Mouse (Mus musculus) left cerebral cortex, adult 9 months (tissue): ENCODE measurements around the gene Micall1.

Experiments
- DNase-seq, 2 experiments: peaks; one replicate each; pipeline ENCODE4 v3.0.0; 2022; ENCODE audit warnings: low spot score in 2 of 2

Gene Micall1

DNA sequence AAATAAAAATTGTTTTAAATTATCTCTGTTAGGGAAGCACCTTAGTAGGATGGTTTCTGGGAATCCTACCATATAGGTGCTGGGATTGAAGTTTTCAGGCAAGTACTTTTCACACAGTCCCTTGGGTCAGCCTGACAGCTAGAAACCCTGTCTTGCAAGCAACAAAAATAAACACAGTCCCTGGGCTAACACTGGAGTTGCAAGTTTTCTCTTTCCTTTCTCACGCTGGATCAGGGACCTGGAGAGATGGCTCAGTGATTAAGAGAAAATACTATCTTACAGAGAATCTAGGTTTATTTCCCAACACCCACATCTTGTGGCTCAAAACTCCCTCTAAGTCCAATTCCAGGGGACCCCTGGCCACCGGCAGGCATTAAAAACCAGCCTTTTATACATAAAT is 11.6 kb upstream of the Micall1 start:
- no peak for DNase-seq

DNA sequence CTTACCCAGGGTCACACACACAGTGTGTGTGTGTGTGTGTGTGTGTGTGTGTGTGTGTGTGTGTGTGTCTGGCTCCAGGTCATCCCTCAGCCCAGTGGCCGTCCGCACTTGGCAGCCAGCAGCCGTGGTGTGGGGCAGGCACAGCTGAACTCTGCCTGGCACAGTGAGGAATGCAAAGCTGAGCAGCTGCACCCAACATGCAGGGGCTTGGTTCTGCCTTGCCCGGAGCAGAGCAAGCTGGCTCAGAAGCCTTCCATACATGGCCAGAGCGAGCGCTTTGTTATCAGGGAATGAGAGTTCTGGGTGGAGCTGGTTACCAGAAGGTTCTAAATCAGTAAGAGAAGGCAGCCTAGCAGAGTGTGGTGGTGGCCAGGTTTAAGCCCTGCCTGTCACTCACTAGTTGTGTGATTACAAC is 11.1 kb upstream of the Micall1 start:
- peak; percentile 42 to 54 for DNase-seq

DNA sequence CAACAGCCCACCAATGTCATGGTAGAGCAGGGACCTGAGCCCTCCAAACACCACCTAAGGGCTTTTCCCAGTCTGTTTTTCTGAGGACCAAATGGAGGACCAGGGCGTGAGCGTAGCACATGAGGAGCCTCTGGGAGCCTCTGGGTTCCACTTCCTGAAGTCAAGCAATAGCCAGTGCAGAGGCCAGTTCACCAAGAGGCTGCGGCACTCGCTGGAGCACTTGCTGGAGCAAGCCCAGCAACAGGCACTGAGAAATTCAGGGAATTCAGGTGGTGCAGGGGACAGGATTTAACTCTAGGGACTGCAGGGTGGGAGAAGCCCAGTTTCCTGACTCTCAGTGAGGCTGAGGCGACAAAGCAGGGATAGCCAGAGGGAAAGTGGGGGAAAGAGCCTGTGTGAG is 10.5 kb upstream of the Micall1 start:
- no peak for DNase-seq

DNA sequence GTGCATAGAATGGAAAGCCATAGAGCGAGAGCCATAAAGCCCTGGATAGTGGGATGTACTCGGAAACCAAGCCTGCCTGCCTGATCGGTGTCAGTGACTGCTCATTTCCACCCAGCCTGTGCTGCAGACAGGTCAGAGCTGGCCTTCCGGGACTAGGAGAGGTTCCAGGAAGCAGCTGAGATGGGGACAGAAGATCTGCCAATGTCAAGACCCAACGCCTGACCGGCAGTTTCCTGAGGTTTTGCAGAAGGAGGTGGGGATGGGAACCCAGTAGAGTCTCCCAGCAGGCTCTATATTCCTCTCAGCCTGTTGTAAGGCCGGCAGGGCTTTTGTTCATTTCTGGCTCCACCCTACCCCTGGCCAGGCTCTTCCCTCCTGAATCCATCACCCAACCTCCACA is 9.8 kb upstream of the Micall1 start:
- DNase-seq, result no peak

DNA sequence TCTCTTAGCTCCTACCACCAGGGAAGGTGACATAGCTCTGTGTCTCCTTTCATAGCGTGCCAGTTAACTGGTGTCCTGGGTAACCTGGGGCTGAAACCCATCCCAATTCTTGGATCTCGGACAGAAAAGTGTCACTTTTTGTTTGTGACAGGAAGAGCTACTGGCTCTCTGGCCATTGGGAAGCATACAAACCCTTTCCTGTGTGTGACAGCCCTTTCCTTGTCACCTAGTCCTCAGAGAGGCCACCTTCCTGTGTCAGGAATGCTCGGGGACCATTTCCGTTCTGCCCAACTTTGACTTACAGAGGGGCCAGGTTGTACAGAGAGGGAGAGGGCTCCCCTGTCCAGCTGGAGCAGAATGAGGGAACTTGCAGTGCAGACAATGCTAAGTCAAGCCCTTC is 9.2 kb upstream of the Micall1 start:
- no peak for DNase-seq

DNA sequence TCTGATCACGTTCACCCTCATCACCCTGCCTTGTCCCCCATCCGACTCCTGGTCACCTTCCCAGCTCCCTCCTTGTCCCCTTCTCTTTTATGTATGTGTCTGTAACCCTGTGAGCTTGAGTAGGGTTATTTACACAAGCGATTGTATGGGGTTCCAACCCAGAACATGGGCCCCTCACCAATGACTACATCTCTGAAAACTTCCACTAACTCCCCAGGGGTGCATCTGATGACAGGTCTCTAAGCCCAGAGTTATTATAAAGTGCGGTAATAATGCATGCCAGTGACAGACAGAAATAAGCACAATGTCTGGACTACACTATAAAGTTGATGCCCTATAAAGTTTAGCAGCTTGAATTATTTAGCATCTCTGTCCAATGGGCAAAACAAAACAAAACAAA is 8.3 kb upstream of the Micall1 start:
- DNase-seq, result no peak

DNA sequence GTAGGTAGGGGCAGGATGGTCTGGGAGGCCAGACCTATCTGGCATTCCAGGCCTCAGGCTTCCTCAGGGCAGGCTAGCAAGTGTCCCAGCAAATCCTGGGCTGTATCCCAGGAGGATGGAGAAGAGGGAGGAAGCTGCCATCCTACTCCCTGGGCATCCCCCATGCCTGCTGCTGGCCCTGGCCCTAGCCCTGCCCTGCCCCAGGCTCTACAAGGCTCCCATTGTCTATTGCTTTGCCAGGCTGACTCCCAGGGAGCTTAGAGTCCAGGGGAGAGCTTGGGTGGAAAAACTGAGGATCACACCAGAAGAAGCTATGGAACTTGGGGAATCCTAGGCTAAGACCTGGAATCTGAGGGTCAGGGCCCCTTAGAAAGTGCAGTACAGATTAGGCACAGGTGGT is 7.2 kb upstream of the Micall1 start:
- no peak for DNase-seq

DNA sequence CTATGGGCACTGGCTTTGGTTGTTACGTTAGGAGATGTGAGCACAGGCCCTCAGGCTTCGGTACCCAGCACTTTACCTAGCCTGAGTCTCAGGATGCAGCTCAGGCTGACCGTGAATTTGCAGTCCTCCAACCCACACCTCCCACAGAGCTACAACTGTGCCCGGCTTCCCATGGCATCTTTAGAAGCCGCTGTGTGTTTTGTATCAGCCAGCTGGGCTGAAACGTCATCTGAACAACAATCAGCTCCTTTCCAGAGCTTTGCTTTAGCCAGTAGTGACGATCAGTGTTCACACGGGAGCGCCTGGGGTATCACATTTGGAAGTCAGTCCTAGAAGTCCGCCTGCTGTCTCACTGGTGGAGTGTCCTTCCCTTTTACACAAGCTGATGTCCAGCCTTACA is 5.4 kb upstream of the Micall1 start:
- DNase-seq, result peak in 1 of 2 experiments; percentile 38

DNA sequence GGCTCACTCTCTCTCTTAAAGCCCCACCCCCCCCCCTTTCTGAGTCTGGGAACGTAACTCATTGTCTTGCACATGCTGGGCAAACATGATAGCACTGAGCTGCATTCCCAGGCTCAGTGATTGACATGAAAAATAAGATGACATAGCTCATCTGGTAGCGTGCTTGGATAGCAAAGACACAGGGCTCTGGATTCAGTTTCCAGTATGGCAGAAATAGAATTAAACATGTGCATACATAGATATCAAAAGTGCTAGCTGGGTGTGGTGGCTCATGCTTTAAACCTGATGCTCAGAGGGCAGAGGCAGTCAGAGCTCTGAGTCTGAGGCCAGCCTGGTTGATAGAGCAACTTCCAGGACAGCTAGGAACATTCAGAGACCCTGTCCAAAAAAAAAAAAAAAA is 2.9 kb upstream of the Micall1 start:
- DNase-seq, result no peak

DNA sequence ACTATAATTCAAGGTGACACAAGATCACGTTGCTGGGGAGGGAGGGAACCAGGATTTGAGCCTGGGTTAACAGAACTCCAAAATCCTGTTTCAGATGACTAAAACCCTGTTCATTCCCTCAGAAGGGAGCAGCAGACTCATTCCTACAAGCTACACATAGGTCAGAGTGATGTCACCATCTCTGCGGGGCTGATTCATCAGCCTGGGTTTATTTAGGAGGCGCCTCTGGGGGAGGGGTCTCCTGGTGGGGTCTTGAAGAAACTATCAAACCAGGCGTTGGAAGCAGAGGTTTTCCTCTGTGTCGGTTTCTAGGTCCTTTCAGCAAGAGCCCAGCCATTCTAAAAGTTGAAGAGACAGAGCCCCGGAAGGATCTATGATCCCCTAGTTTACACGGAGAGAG is 732 bp upstream of the Micall1 start:
- no peak for DNase-seq

DNA sequence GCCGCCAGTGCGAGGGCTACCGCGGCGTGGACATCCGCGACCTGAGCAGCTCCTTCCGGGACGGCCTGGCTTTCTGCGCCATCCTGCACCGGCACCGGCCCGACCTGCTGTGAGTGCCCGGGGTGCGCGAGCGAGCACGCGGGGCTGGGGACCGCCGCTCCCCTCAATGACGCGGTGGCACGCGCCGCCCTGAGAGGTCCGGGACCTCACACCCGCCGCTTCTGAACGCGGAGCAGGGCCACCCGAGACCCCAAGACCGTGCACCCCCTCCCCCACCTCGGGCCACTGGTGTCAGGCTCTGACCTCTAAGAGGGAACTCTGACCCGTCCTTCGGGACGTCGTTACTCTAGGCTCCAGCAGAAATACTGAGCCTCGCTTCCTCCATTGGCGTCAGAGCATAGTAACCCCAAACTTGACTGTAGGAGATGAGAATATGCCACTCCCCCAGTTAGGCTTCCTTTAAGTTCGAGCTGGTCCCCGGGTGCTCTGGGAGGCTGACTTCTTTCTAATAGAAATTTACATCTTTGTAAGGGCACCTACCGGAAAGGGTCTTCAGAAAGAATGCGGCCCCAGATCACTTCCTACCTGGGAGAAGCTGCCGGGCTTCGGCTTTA is 730 bp downstream of the Micall1 start:
- no peak for DNase-seq

DNA sequence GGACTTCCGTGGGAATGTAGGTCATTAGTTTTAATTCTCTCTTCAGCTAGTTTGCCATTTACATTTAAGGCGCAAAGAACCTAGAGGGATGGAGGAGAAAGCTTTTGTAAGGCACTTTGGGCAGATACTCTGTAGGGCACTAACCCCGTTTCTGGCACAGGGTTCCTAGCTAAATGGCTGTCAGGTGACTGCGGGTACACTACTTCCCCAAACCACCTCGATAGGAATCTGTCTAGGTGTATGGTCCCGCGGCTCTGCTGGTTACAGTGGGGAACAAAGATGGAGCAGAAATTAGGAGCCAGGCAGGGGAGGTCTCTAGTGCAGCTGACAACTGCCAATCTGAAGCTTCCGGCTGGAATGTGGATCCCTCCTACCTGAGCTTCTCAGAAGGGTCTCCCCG is 1.3 kb downstream of the Micall1 start:
- DNase-seq, result no peak

DNA sequence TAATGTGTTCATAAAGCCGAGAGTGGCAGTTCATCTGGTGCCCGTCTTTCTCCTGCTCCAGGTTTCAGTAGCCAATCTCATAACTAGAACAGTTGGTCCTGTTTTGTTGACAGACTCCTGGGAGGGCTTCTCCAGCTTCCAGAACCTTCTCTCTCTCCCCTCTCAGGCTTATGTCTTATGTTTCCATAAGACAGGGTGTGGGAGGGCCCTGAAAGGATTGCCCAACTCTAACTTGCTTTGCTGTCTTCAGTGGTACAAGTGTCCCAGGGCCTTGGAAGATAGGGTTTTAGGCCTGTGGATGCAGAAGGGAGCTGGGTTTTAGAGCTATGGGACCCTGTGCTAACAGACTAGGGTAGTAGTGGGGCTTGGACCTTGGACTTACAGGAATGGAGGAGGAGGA is 1.8 kb downstream of the Micall1 start:
- DNase-seq, result no peak

DNA sequence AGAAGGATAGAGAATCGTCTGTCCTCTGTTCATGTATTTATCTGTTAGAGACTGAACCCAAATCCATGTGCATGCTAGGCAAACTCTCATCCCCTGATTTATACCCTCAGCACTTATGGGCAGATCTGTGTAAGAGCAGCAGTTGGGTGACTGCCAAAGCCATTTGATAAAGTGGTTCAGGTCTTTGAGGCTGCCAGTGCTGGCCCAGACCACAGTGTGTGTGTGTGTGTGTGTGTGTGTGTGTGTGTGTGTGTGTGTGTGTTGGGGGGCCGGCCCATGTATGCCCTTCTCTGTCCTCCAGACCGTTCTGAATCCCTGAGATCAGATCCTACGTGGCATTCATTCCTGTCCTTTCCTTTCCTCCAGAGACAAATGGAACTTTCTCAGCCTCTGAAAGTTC is 3.1 kb downstream of the Micall1 start:
- no peak for DNase-seq

DNA sequence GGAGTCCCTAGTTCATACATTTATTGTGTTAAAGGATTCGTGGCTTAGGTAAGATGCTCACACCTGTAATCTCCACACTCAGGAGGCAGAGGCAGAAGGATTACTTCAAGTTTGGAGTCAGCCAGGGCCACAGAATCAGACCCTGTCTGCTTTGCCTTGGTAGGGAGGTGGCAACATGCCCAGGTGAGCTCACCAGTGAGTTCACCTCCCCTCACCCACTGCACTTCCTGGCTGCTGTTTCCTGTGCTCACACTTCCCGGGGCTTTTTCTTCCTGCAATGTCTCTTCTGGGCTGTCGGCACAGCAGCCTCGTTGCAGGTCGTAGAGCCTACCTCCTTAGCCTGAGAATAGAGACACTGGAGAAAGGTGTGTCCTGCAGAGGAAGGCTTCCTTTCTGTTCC is 6.6 kb downstream of the Micall1 start:
- DNase-seq, result no peak

DNA sequence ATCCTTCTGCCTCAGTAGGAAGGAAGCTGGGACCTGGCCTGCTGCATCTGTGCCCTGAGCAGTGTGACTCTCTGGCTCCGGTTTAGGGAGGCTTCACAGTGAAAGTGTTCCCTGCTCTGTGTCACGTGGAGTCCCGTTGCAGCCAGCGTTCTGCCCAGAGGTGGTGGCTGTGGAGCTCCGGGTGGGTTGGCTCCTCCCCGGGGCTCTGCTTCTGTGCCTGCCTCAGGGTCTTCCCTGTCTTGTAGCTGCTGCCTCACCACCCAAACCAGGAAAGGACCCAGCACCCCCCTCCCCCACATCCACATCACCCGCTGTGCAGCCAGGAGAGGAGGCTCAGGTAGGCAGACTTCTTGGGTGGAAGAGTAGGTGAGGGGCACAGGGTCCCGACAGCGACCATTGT is 10.8 kb downstream of the Micall1 start:
- DNase-seq, result no peak

DNA sequence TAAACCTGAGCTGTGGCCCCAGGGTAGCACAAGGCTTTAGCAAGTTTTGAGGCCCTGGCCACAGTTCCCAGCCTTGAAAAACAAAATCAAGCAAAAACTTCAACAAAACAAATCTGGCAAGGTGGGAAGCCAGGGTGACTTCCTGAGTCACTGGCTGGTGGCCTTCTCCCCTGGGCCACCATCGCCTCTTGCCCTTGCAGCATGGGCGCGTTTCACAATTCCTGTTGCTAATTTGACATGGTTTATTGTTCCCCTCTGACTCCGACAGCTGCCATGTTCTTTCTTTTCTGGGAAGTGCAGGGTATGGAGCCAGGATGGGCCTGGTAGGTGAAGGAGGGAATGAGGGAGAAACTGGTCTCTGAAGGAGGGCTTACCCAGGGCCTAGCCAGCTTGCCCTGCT is 13.4 kb downstream of the Micall1 start:
- no peak for DNase-seq

DNA sequence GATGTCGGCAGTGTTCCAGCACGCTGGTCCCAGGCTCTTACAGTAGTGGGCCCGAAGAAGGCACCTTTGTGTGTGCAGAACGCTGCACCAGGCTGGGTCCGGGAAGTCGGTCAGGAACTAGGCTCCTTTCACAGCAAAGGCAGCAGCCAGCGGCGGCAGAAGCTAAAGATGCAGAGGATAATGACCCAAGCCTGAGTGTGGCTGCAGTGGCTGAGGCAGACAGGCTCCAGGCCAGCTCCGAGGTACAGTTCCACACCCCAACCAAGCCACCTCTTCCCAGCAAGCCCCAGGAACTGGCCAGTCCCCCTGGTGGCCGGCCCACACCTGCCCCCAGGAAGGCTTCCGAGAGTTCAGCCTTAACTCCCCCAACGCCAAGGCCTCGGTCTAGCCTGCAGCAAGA is 13.8 kb downstream of the Micall1 start:
- DNase-seq, result no peak

DNA sequence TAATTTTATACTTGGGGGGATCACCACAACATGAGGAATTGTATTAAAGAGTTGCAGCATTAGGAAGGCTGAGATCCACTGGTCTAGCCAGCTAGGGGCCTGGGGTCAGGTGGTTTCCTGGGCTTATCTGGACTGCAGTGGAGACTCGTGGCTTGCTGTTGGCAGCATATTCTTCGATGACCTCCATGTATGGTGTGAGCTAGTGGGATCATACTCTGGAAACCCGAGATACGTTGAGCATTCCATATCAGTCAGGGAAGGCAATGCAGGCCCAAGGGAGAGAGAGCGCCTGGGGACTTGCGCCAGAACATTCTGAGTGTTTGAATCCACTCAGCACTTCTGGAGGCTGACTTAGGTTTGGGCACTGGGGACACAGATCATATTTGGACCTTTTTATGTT is 15.1 kb downstream of the Micall1 start:
- DNase-seq, result no peak

DNA sequence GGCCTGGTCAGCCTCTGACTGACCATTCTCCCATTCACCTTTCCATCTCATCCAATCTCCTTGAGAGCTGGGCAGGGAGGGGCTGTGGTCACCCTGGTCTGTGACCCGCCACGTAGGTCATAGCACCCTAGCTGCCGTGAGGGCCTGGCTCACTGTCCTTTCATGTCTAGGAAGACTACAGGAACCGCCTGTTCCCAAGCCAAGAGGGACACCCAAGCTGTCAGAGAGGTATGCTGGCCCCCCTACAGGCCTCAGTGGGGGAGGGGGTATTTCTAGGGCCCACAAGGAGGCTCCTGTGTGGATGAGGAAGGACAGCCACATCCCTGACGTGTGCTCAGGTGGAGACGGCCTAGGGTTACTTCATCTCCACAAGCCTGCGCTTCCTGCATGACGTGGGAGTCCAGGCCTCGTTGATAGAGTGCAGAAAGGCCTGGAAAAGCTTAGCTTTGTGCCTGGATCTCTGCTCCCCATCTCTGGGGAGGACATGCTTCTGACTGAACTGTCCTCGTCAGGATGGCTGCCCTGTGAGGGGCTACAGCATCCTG is 15.7 kb downstream of the Micall1 start:
- no peak for DNase-seq

DNA sequence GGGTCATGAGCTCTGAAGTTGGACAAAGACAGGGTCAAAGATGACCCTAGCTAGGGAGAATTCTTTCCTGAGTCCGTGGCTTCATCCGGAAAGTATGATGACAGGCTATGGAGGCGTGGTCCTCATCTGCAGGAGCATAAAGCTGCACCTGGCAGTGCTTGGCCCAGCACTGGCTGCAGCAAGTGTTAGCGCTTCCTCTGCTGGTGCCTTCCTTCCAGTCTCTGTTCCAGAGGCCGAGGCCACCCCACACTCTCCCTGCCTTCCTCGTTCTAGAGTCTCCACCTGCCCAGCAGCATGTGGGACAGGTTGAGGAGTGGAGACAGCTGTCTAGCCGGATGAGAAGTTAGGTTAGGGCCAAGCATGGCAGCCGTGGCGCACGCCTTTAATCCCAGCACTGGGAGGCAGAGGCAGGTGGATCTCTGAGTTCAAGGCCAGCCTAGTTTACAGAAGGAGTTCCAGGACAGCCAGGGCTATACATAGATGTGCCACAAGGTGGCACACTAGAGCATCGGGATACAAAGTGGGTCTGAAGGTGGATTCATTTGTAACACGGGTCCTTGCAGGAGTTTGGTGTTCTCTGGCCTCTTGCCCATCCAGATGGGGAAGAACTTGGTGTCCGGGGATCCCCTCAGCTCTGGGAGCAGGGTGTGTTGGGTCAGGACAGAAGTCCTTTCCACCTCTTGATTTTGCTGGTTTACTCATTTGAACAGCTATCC is 17.7 kb downstream of the Micall1 start:
- DNase-seq, result peak in 1 of 2 experiments; percentile 51

DNA sequence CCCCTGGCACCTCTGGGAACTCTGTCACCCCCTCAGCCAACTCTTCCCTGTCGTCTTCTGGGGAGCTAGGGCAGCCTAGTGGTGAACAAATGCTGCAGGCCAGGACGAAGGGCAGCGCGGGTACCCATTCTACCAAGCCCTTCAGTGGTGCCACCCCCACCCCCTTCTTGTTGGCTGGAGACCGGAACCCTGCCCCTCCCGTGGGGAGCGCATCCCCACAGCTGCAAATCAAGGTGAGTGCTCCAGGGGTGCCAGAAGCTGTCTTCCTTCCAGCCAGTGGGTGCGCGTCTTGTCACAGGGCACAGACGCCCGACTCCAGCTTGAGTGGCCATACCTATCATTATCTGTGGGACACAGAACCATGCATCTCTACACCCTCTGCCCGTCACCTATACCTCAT is 18.4 kb downstream of the Micall1 start:
- no peak for DNase-seq

DNA sequence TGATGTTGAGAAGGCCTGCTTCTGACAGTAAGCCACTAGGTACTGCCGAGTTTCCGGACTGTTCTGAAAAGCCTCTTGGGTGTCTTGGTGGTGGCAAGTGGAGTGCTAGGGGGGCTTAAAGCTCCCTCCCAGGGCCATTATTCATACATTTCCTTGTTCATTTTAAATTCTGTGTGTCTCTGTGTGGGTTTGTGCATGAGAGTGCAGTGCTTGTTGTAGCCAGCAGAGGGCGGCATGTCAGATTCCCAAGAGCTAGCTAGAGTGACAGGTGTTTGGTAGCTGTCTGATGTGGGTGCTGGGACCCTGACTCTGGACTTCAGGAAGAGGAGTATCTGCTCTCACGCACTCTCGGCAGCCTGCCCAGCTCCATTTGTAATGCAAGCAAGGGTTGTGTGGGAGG is 19.5 kb downstream of the Micall1 start:
- DNase-seq, result no peak

DNA sequence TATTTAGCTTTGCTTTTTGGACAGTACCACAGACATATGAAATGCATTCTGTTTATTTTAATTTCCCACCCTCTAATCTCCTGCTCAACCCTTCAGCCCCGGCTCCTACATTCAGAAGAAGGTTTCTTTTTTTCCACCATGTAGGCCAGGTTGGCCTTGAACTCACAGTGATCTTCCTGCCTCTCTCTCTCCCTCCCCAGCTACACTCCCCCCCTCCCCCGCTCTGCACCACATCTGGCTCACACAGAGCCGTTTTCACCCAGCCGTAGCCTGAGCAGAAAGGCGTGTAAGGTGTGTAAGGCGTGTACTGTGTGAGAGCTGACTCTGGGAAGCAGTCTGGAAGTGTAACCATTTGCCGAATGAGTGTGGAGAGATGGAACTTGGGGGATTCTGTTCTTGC is 20.6 kb downstream of the Micall1 start:
- DNase-seq, result no peak
